Mouse (Mus musculus) intestine, embryonic 16.5 days (tissue): ENCODE measurements at regions not wholly inside any gene's neighbourhood (a gene's known extent, or its start where the extent isn't known, plus 50 kb on each side); places are given as distances from the start of the nearest gene placed in this dataset.

Source experiments
- ATAC-seq: fragments of 200-750 bp; cut with Nextera tagmentation; 2 replicates; pipeline ENCODE4 v1.8.0; 2017; ENCODE audit warnings: moderate TSS enrichment, moderate library complexity
- H3K27ac ChIP-seq: fragments of 300-500 bp; sonication (generic); 2 replicates; pipeline ENCODE4 v1.5.1; 2014; ENCODE audit warnings: mild to moderate bottlenecking, low read length
- H3K27me3 ChIP-seq: fragments of 300-500 bp; sonication (generic); replicated peaks from 2 replicates; pipeline ENCODE4 v1.6.1; 2014; ENCODE audit warnings: low read length, control low read depth, mixed read lengths; ENCODE audit not compliant: control insufficient read depth, insufficient read depth
- H3K36me3 ChIP-seq: fragments of 300-500 bp; sonication (generic); 2 replicates; pipeline ENCODE4 v1.6.1; 2014; ENCODE audit warnings: low read length, control low read depth; ENCODE audit not compliant: control insufficient read depth, insufficient read depth
- H3K4me1 ChIP-seq: fragments of 300-500 bp; sonication (generic); 2 replicates; pipeline ENCODE4 v1.6.1; 2014; ENCODE audit warnings: low read length, control low read depth, mixed read lengths; ENCODE audit not compliant: control insufficient read depth, insufficient read depth
- H3K4me2 ChIP-seq: fragments of 300-500 bp; sonication (generic); 2 replicates; pipeline ENCODE4 v1.6.1; 2014; ENCODE audit warnings: low read depth, low read length, control low read depth
- H3K4me3 ChIP-seq: fragments of 300-500 bp; sonication (generic); 2 replicates; pipeline ENCODE4 v1.5.1; 2014; ENCODE audit warnings: mild to moderate bottlenecking, low read length
- H3K9ac ChIP-seq: fragments of 300-500 bp; sonication (generic); 2 replicates; pipeline ENCODE4 v1.6.1; 2014; ENCODE audit warnings: low read depth, low read length
- H3K9me3 ChIP-seq: fragments of 300-500 bp; sonication (generic); 2 replicates; pipeline ENCODE4 v1.6.1; 2016; ENCODE audit warnings: low read length, control low read depth; ENCODE audit not compliant: control insufficient read depth
- WGBS: fragments of 180-500 bp; shearing (Covaris S2); extraction: QIAGEN DNeasy Blood & Tissue Kit; methylation state at CpG from one replicate; pipeline ENCODE4 v1.1.7; 2014; 5-methylcytosine and 5-hydroxymethylcytosine counted together

GRCm38 (mm10) chr17:14531796-14532195 is 162.2 kb downstream of the Thbs2 start:
- Histone ChIP-seq H3K4me1 (peaks cover 9% of the 10 kb centered on the region), H3K36me3 (no peaks in the 10 kb centered on the region), H3K4me2 (no peak overlapping the region), H3K4me3 (no peak overlapping the region), H3K9ac (no peak overlapping the region), H3K27ac (no peak overlapping the region; the same call in 1 of the 2 replicates), H3K27me3 (no peaks in the 10 kb centered on the region), H3K9me3 (no peaks in the 10 kb centered on the region)
- peak; percentile 29; the same call in 1 of the 2 replicates for ATAC-seq
- WGBS, result 88% methylated on average over 3 of the region's 3 CpGs

- ATAC-seq, result no peak
These were observed 166.3 kb downstream of the Thbs2 start for GRCm38 (mm10) chr17:14527691-14528090.

GRCm38 (mm10) chr17:14525255-14525654 is 168.8 kb downstream of the Thbs2 start:
- peak overlapping the region; percentile 43 for H3K27ac ChIP-seq
- H3K27me3 ChIP-seq, result no peaks in the 10 kb centered on the region
- 59% methylated on average over 7 of the region's 7 CpGs for WGBS
- no peak overlapping the region for H3K4me2 ChIP-seq
- no peaks in the 10 kb centered on the region for H3K36me3 ChIP-seq
- no peaks in the 10 kb centered on the region for H3K9me3 ChIP-seq
- H3K4me1 ChIP-seq, result peaks cover 4% of the 10 kb centered on the region; the same call in 1 of the 2 replicates
- no peak overlapping the region for H3K4me3 ChIP-seq
- peak; percentile 34 for ATAC-seq
- H3K9ac ChIP-seq, result no peak overlapping the region

More at GRCm38 (mm10) chr17:14527691-14528090, 166.3 kb downstream of the Thbs2 start:
- Histone ChIP-seq H3K9me3 (no peaks in the 10 kb centered on the region), H3K9ac (no peak overlapping the region), H3K4me1 (peaks cover 4% of the 10 kb centered on the region), H3K27me3 (no peaks in the 10 kb centered on the region), H3K4me3 (no peak overlapping the region), H3K4me2 (no peak overlapping the region), H3K27ac (no peak overlapping the region), H3K36me3 (no peaks in the 10 kb centered on the region)
- WGBS, result 85% methylated on average over 2 of the region's 2 CpGs

GRCm38 (mm10) chr17:14524426-14525236 is 169.4 kb downstream of the Thbs2 start:
- WGBS, result 38% methylated on average over 13 of the region's 13 CpGs
- no peak overlapping the region for H3K4me2 ChIP-seq
- H3K9me3 ChIP-seq, result no peaks in the 10 kb centered on the region
- peak overlapping the region; percentile 10 for H3K27ac ChIP-seq
- no peaks in the 10 kb centered on the region for H3K36me3 ChIP-seq
- no peak overlapping the region for H3K9ac ChIP-seq
- no peak overlapping the region for H3K4me3 ChIP-seq
- peaks cover 4% of the 10 kb centered on the region; the same call in 1 of the 2 replicates for H3K4me1 ChIP-seq
- peak; percentile 60 for ATAC-seq
- no peaks in the 10 kb centered on the region for H3K27me3 ChIP-seq

GRCm38 (mm10) chr17:14522011-14522410 is 172.0 kb downstream of the Thbs2 start:
- 50% methylated on average over 2 of the region's 2 CpGs for WGBS
- H3K4me2 ChIP-seq, result no peak overlapping the region
- peaks cover 4% of the 10 kb centered on the region; the same call in 1 of the 2 replicates for H3K4me1 ChIP-seq
- H3K9ac ChIP-seq, result no peak overlapping the region
- H3K27ac ChIP-seq, result no peak overlapping the region
- H3K36me3 ChIP-seq, result no peaks in the 10 kb centered on the region
- H3K9me3 ChIP-seq, result no peaks in the 10 kb centered on the region
- no peaks in the 10 kb centered on the region for H3K27me3 ChIP-seq
- no peak overlapping the region for H3K4me3 ChIP-seq
- no peak for ATAC-seq

- 18% methylated on average over 5 of the region's 5 CpGs for WGBS
These were observed 173.5 kb downstream of the Thbs2 start for GRCm38 (mm10) chr17:14520565-14520964.

GRCm38 (mm10) chr17:14519367-14519766 is 174.7 kb downstream of the Thbs2 start:
- 80% methylated on average over 4 of the region's 4 CpGs for WGBS
- Histone ChIP-seq H3K4me3 (no peak overlapping the region), H3K27me3 (no peaks in the 10 kb centered on the region), H3K4me2 (no peak overlapping the region), H3K36me3 (no peaks in the 10 kb centered on the region), H3K4me1 (no peaks in the 10 kb centered on the region), H3K27ac (no peak overlapping the region), H3K9me3 (no peaks in the 10 kb centered on the region), H3K9ac (no peak overlapping the region)
- no peak for ATAC-seq

More at GRCm38 (mm10) chr17:14520565-14520964, 173.5 kb downstream of the Thbs2 start:
- Histone ChIP-seq H3K9me3 (no peaks in the 10 kb centered on the region), H3K36me3 (no peaks in the 10 kb centered on the region), H3K27ac (no peak overlapping the region), H3K4me1 (no peaks in the 10 kb centered on the region; the same call in 1 of the 2 replicates), H3K4me2 (no peak overlapping the region), H3K9ac (no peak overlapping the region), H3K4me3 (no peak overlapping the region), H3K27me3 (no peaks in the 10 kb centered on the region)
- ATAC-seq, result no peak

- WGBS, result 84% methylated on average over 12 of the region's 12 CpGs
- H3K27me3 ChIP-seq, result no peaks in the 10 kb centered on the region
- H3K36me3 ChIP-seq, result no peaks in the 10 kb centered on the region
- no peaks in the 10 kb centered on the region for H3K9me3 ChIP-seq
- H3K4me1 ChIP-seq, result no peaks in the 10 kb centered on the region
- H3K9ac ChIP-seq, result no peak overlapping the region
- H3K4me3 ChIP-seq, result no peak overlapping the region
- ATAC-seq, result no peak
- H3K4me2 ChIP-seq, result no peak overlapping the region
- H3K27ac ChIP-seq, result no peak overlapping the region
These were observed 175.8 kb downstream of the Thbs2 start for GRCm38 (mm10) chr17:14518216-14518615.

- H3K27ac ChIP-seq, result no peak overlapping the region
- 76% methylated on average over 5 of the region's 5 CpGs for WGBS
- no peaks in the 10 kb centered on the region for H3K4me1 ChIP-seq
- H3K27me3 ChIP-seq, result no peaks in the 10 kb centered on the region
- ATAC-seq, result no peak
- H3K9ac ChIP-seq, result no peak overlapping the region
- no peak overlapping the region for H3K4me2 ChIP-seq
- no peaks in the 10 kb centered on the region for H3K36me3 ChIP-seq
- no peaks in the 10 kb centered on the region for H3K9me3 ChIP-seq
- no peak overlapping the region for H3K4me3 ChIP-seq
These were observed 176.7 kb downstream of the Thbs2 start for GRCm38 (mm10) chr17:14517368-14517767.
